Mouse (Mus musculus): ENCODE data around the gene Rcvrn.

Gene Rcvrn

GRCm38 (mm10) chr11:67672140-67672539, 23.0 kb upstream of the Rcvrn start:
- DNase-seq = no peak

- peak; percentile 33 for DNase-seq
Measured at GRCm38 (mm10) chr11:67675562-67676540, 19.3 kb upstream of the Rcvrn start.

- no peak for DNase-seq
Measured at GRCm38 (mm10) chr11:67679300-67679699, 15.8 kb upstream of the Rcvrn start.

DNA sequence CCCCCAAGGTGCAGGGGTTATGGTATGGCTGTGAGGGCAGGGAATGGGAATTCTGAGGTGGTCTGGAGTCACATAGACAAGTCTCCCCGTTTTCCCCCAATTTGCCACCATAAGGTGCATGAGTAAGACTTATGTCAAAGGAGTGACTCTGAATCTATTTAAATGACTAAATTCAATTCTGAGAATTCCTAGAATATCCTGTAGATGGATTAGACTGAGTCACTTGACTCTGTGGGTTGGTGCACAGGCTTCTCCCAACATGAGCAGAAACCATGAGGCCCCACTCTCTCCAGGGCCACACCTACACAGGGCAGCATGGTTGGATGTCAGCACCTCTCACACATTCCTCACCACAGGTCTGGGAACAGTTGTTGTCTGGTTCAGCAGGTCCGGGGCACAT, 15.2 kb upstream of the Rcvrn start:
- no peak for DNase-seq

DNA sequence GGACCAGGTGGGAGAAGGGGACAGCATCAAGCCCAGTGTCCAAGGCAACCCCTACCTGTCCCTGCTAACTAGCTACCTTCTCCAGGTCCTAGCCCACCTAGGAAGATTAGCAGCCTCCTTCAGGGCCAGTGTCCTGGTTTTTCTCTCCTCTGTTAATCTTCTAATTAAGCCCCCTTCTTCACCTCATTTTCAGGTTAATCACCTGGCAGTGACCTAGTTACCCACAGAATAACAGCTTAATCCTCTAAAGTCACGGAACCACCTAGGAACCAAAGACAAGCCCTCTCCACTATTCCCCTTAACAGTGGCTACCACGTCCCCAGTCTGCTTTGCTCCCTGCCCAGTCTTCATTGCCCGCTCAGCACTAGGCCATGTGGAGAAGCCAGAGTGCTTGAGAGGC, 13.3 kb upstream of the Rcvrn start:
- no peak for DNase-seq

- DNase-seq = no peak
Measured at GRCm38 (mm10) chr11:67686109-67686508, 9.0 kb upstream of the Rcvrn start.

DNA sequence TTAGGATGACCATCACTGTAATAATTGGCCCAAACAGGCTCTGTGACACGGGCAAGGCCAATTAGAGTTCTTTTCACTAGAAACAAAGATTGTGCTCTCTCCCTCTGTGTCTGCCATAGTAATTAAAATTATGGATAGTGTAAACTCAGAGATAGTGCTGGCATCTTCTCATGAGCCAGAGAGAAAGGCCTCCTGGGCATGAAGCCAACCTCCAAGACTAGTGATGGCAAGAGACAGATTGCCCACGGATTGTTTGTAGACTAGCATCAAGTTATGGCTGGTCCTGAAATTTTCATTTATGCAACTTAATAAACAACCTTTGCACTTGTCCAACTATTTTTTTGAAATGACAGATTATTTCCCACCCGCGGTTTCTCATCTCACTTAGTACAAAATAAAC, 17.9 kb downstream of the Rcvrn start:
- DNase-seq = no peak

GRCm38 (mm10) chr11:67715382-67715781, 20.3 kb downstream of the Rcvrn start:
- no peak for DNase-seq

GRCm38 (mm10) chr11:67721485-67721884, 26.4 kb downstream of the Rcvrn start:
- DNase-seq = no peak

- DNase-seq = no peak
Measured at GRCm38 (mm10) chr11:67722399-67723156, 27.5 kb downstream of the Rcvrn start.

GRCm38 (mm10) chr11:67723231-67724013, 28.3 kb downstream of the Rcvrn start:
- DNase-seq = no peak

DNA sequence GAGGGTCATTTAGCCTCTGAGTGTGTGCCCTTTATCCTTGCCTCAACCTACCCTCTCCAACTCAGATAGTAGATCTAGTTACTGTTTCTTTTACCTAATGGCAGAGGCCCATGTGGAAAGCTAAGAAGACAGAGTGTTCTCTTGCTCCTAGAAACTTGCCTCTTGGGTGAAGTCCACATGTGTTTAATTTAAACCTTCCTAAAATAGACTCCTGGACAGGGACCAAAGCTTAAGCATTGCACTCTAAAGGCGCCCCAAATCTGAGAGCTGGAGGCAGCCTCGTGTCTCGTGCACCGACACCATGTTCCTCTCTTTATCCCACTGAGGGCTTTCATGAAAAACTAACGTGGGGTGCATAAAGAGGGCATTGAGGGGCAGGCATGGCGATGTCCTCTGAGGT, 32.0 kb downstream of the Rcvrn start:
- no peak for DNase-seq

- no peak for DNase-seq
Measured at GRCm38 (mm10) chr11:67728726-67729125, 33.6 kb downstream of the Rcvrn start.

DNA sequence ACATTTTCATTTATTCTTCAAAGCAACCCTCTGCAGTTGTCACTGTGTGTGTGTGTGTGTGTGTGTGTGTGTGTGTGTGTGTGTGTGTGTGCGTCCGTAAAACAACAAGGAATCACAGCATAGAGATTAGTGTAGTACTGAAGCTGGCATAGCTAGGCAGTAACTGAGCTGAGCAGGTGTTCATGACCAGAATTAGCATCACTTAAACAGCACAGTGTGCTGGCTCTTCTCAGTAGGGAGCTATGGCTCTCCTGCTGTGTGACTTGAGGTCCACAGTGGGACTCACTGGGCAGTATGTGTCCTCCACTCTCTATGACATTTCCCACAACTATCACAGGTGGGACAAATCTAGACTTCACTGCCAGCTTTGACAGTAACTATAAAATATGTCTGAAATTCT, 35.9 kb downstream of the Rcvrn start:
- no peak for DNase-seq

- DNase-seq = no peak
Measured at GRCm38 (mm10) chr11:67733726-67734125, 38.6 kb downstream of the Rcvrn start.

GRCm38 (mm10) chr11:67734597-67734996, 39.5 kb downstream of the Rcvrn start:
- no peak for DNase-seq

- DNase-seq = no peak
Measured at GRCm38 (mm10) chr11:67738345-67738744, 43.2 kb downstream of the Rcvrn start.

GRCm38 (mm10) chr11:67738846-67739490, 43.8 kb downstream of the Rcvrn start:
- DNase-seq = no peak

DNA sequence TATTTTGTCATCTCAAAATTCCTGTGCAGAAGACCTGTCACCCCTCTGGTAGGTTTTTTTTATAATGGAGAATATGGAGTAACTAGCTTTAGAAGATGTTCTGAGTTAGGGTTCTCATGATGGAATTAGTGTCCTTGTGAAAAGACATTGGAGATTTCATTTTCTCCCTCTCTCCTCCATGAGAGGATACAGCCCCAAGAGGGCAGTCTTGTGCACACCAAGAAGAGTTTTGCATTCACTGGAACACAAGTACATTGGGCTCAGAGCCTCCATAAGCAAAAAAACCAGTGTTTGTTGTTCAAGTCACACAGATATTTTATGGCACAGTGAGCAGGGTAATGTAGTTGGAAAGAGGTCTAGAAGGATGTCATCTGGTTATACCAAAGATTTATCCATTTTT, 46.4 kb downstream of the Rcvrn start:
- no peak for DNase-seq
